Mouse (Mus musculus): ENCODE measurements around the gene Nod2.

- TF ChIP-seq CTCF (IDR thresholded peaks at IDR 0.05), result no peak
- no peak for TF ChIP-seq EP300 (IDR thresholded peaks at IDR 0.05; ENCODE audit: insufficient read depth, low read depth, low read length)
These were observed 17.8 kb downstream of the Nod2 start for GRCm38 (mm10) chr8:88664947-88665346.

Measured in heart, adult 2 months (tissue).